Mouse (Mus musculus): ENCODE measurements around the gene Zswim5. TPM values are rescaled to one million over a fixed set of nuclear protein-coding genes. Genes with fewer than 3 reads are reported as not detected.
A peak's percentile ranks its signal among the peaks of the same experiment; 100 is the strongest.

Gene Zswim5
- polyA plus RNA-seq, 1 experiment from 2014 or later = 0.59 TPM

- Histone ChIP-seq H3K36me3 (no peaks in the 10 kb centered on the region), H3K27me3 (ENCODE audit: low read depth, poor library complexity, severe bottlenecking) (peaks cover 6% of the 10 kb centered on the region), H3K4me3 (no peak overlapping the region), H3K9me3 (replicated peaks) (no peaks in the 10 kb centered on the region), H3K4me1 (no peaks in the 10 kb centered on the region), H3K27ac (no peak overlapping the region)
- no peak for DNase-seq (ENCODE audit: low spot score)
- WGBS = 79% methylated on average over 3 of the region's 3 CpGs
Measured at GRCm38 (mm10) chr4:116869898-116870297, 7.3 kb upstream of the Zswim5 start.

DNA sequence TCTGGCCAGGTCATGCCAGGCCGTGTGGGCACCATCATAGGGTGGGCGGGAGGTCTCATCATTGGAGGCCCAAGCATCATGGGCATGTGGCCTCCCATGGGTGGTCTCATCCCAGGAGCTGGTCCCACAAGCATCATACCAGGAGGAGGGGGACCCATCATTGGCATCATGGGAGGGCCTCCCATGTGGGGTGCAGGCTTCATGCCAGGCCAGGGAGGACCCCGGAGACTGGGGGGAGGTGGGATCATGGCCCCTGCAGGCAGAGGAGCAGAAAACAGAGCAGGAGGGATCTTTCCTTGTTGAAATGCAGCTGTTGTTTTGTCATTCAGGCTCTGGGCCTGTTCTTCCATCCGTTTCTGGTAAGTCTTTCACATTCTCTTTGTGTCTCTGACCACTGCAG, 2.6 kb upstream of the Zswim5 start:
- Histone ChIP-seq H3K36me3 (no peaks in the 10 kb centered on the region), H3K9me3 (replicated peaks) (no peaks in the 10 kb centered on the region), H3K27me3 (ENCODE audit: low read depth, poor library complexity, severe bottlenecking) (peaks cover 46% of the 10 kb centered on the region), H3K27ac (no peak overlapping the region), H3K4me1 (peaks cover 16% of the 10 kb centered on the region), H3K4me3 (no peak overlapping the region)
- 83% methylated on average over 4 of the region's 4 CpGs for WGBS
- no peak for DNase-seq (ENCODE audit: low spot score)

- under 1% methylated on average over 15 of the region's 15 CpGs for WGBS
- peak overlapping the region; percentile 84 for H3K4me3 ChIP-seq
- no peak for DNase-seq (ENCODE audit: low spot score)
- peaks cover 16% of the 10 kb centered on the region for H3K4me1 ChIP-seq
- no peaks in the 10 kb centered on the region for H3K36me3 ChIP-seq
- no peaks in the 10 kb centered on the region for H3K9me3 ChIP-seq (replicated peaks)
- peaks cover 48% of the 10 kb centered on the region for H3K27me3 ChIP-seq (ENCODE audit: low read depth, poor library complexity, severe bottlenecking)
- H3K27ac ChIP-seq = peak overlapping the region; percentile 86
Measured at GRCm38 (mm10) chr4:116876630-116876994, 564 bp upstream of the Zswim5 start.

- no peaks in the 10 kb centered on the region for H3K9me3 ChIP-seq (replicated peaks)
- 3% methylated on average over 50 of the region's 57 CpGs for WGBS
- no peaks in the 10 kb centered on the region for H3K36me3 ChIP-seq
- peak overlapping the region; percentile 84 for H3K4me3 ChIP-seq
- DNase-seq (ENCODE audit: low spot score) = peak; percentile 67
- H3K27me3 ChIP-seq (ENCODE audit: low read depth, poor library complexity, severe bottlenecking) = peaks cover 48% of the 10 kb centered on the region
- H3K27ac ChIP-seq = peak overlapping the region; percentile 86
- H3K4me1 ChIP-seq = peaks cover 16% of the 10 kb centered on the region
Measured at GRCm38 (mm10) chr4:116877729-116878321, 649 bp downstream of the Zswim5 start.

DNA sequence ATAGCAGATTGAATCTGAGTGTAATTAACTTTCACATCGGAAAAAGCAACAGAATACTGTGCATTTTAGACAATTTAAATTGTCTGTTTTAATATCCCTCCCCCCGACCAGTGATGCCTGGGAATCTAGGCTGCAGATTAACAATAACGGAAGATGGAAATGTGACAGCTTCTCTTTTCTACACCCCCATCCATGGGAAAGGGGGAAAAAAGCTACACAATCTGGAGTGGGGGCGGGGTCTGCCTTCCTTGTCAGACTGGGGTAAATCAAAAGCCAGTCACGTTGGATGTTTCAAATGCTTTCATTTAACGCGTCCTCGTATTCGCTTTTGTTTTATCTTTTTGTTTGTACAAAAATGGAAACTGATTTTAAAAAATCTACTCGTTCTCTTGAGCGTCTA, 1.3 kb downstream of the Zswim5 start:
- WGBS = 12% methylated on average over 11 of the region's 11 CpGs
- H3K9me3 ChIP-seq (replicated peaks) = no peaks in the 10 kb centered on the region
- H3K27ac ChIP-seq = no peak overlapping the region
- H3K4me3 ChIP-seq = peak overlapping the region; percentile 84
- H3K4me1 ChIP-seq = peaks cover 16% of the 10 kb centered on the region
- H3K36me3 ChIP-seq = no peaks in the 10 kb centered on the region
- peaks cover 48% of the 10 kb centered on the region for H3K27me3 ChIP-seq (ENCODE audit: low read depth, poor library complexity, severe bottlenecking)
- no peak for DNase-seq (ENCODE audit: low spot score)

- no peak for DNase-seq (ENCODE audit: low spot score)
- H3K9me3 ChIP-seq (replicated peaks) = no peaks in the 10 kb centered on the region
- H3K4me3 ChIP-seq = no peak overlapping the region
- H3K36me3 ChIP-seq = no peaks in the 10 kb centered on the region
- H3K27me3 ChIP-seq (ENCODE audit: low read depth, poor library complexity, severe bottlenecking) = peaks cover 20% of the 10 kb centered on the region
- H3K4me1 ChIP-seq = peaks cover 9% of the 10 kb centered on the region; the same call in 1 of the 2 replicates
- H3K27ac ChIP-seq = no peak overlapping the region
Measured at GRCm38 (mm10) chr4:116882679-116883078, 5.5 kb downstream of the Zswim5 start.

DNA sequence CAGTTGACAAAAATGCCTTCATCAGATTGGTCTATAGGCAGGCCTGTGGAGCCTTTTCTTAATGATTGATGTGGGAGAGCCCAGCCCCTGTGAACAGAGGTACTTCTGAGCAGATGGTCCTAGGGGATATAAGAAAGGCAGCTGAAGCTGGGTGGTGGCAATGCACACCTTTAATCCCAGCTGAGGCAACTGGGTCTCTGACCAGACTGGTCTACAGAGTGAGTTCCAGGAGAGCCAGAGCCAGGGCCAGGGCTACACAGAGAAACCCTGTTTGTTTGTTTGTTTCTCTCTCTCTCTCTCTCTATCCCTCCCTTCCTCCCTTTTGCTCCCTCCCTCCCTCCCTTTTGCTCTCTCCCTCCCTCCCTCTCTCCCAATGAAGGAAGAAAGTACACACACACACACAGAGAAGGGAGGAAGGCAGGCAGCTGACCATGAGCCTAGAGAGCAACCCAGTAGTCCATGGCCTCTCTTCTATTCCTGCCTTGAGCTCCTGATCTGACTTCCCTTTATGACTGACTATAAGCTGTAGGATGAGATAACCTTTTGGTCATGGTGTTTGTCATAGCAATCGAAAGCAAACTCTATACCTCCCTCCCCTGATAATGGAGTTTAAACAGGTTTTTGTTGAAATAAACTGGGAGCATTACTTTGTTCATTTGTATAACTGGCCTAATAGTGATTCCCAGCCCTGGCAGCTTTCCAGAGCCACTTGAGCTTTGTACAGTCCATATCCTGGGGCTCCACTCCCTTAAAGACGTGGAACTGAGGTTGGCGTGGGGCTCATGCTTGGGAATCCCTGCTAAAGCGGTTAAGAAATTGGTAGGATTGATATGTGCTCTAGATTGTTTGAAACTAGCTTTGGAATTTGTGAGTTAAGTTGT, 17.3 kb downstream of the Zswim5 start:
- Histone ChIP-seq H3K4me3 (no peak overlapping the region), H3K27ac (no peak overlapping the region), H3K9me3 (replicated peaks) (no peaks in the 10 kb centered on the region), H3K36me3 (no peaks in the 10 kb centered on the region), H3K27me3 (ENCODE audit: low read depth, poor library complexity, severe bottlenecking) (no peaks in the 10 kb centered on the region), H3K4me1 (0 out of 2 replicates have a peak, but pooled peaks cover 8% of the 10 kb centered on the region)
- WGBS = 87% methylated on average over 4 of the region's 4 CpGs
- DNase-seq (ENCODE audit: low spot score) = no peak

DNA sequence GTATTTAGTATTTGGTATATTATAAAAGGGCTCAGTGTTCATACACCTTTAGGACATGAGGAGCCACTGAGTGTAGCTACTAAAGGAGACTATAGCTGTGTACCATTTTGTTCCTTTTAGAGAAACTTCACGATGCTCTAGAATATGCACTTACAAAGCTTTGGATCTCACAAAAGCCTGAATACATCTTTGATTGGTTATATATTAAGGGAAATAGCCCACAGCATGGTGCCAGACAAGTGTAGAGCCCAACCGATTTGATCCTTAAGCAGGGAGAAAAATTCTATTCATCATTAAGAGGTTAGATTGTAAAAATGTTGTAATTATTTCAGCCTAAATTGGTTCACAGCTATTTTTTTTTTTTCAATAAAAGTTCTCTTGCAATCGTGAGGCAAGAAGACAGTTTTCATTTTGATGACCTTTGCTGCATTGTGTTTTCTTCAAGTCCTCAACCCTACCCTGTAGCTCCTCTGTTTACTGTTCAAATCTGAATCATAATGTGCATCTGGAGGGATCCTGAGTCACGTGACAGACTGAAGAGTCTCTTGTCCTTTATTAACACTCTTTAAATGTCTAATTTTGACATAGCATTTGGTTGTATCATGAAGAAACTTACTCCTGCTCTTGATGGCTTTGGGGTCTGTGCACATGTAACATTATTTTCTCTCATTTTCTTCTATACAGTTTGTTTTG, 33.5 kb downstream of the Zswim5 start:
- no peaks in the 10 kb centered on the region for H3K36me3 ChIP-seq
- no peak overlapping the region for H3K27ac ChIP-seq
- WGBS = 80% methylated on average over 4 of the region's 4 CpGs
- DNase-seq (ENCODE audit: low spot score) = no peak
- no peaks in the 10 kb centered on the region for H3K27me3 ChIP-seq (ENCODE audit: low read depth, poor library complexity, severe bottlenecking)
- H3K9me3 ChIP-seq (replicated peaks) = no peaks in the 10 kb centered on the region
- H3K4me1 ChIP-seq = no peaks in the 10 kb centered on the region
- no peak overlapping the region for H3K4me3 ChIP-seq

DNA sequence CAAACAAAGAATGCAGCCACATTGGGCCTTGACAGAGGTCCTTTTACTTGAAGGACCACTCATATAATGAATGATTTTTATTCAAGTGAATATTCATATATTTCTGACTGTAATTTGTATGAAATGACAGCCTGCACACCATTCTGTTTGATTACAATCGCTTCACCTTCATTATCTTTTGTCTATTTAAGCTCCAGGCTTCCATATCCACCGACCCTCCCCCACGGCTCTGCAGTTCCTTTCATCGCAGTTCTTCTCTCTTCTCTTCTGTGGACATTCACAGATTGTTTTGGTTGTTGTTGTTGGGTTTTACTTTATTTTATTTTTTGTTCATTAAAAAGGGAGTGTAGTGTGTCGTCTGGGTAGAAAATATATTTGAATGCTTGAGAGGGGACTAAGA, 34.0 kb downstream of the Zswim5 start:
- WGBS = 80% methylated on average over 5 of the region's 5 CpGs
- no peak overlapping the region for H3K27ac ChIP-seq
- no peak for DNase-seq (ENCODE audit: low spot score)

GRCm38 (mm10) chr4:116913318-116913717, 36.1 kb downstream of the Zswim5 start:
- DNase-seq (ENCODE audit: low spot score) = no peak
- no peaks in the 10 kb centered on the region for H3K9me3 ChIP-seq (replicated peaks)
- WGBS = 93% methylated on average over 2 of the region's 2 CpGs

More for the DNA sequence above, 34.0 kb downstream of the Zswim5 start:
- Histone ChIP-seq H3K4me3 (no peak overlapping the region), H3K9me3 (replicated peaks) (no peaks in the 10 kb centered on the region), H3K36me3 (no peaks in the 10 kb centered on the region), H3K4me1 (no peaks in the 10 kb centered on the region), H3K27me3 (ENCODE audit: low read depth, poor library complexity, severe bottlenecking) (no peaks in the 10 kb centered on the region)

DNA sequence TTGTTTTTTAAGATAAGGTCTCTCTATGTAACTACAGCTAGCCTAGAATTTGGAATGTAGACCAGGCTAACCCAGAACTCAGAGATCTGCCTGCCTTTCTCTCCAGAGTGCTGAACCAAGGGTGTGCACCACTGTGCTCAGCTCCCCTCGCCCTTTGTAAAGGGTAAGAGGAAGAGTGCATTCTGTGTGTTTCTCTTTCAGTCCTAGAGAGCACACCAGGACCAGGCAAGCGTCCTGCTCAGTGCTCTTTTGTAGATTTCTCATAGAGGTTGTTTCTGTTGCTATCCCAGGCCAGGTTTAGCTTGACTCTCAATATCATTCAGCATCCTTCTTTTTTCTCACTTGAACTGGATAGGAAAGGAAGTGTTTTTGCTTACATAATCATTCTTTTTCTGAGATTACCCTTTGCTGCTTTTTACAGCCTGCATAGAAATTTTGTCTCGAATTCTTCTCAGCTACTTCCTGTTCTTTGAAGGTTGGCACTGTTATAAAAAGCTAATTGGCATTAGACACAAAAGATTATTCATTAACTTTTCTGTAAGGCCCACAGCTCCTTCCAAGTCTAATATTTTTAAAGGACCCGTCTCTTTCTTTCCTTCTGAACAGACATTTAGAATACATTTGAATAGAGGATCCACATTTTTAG, 51.0 kb downstream of the Zswim5 start:
- Histone ChIP-seq H3K4me1 (no peaks in the 10 kb centered on the region), H3K36me3 (no peaks in the 10 kb centered on the region), H3K27me3 (ENCODE audit: low read depth, poor library complexity, severe bottlenecking) (no peaks in the 10 kb centered on the region), H3K27ac (no peak overlapping the region), H3K4me3 (no peak overlapping the region), H3K9me3 (replicated peaks) (no peaks in the 10 kb centered on the region)
- WGBS = 76% methylated on average over 4 of the region's 4 CpGs
- DNase-seq (ENCODE audit: low spot score) = no peak

More at GRCm38 (mm10) chr4:116913318-116913717, 36.1 kb downstream of the Zswim5 start:
- no peak overlapping the region for H3K4me3 ChIP-seq
- H3K4me1 ChIP-seq = no peaks in the 10 kb centered on the region
- H3K36me3 ChIP-seq = no peaks in the 10 kb centered on the region
- no peak overlapping the region for H3K27ac ChIP-seq
- H3K27me3 ChIP-seq (ENCODE audit: low read depth, poor library complexity, severe bottlenecking) = no peaks in the 10 kb centered on the region

DNA sequence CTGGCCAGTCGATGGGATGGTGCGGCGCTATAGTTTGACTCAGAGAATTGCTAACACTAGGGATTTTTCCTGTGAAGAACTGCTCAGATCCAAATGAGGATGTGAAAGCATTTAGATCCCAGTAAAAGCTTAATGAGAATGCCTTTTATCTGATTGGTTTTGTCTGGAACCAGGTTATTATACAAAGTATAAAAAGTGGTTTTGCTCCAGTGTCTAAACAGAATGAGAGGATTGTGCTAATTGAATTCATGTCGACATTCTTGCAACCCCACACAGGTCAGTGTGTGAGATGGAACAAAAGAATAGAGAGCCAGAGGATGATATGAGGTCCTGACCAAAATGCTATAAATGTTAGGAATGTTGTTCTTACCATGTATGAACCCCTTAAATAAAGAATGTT, 62.4 kb downstream of the Zswim5 start:
- no peak overlapping the region for H3K4me3 ChIP-seq
- no peaks in the 10 kb centered on the region for H3K36me3 ChIP-seq
- no peaks in the 10 kb centered on the region for H3K4me1 ChIP-seq
- no peaks in the 10 kb centered on the region for H3K9me3 ChIP-seq (replicated peaks)
- H3K27ac ChIP-seq = no peak overlapping the region
- no peak for DNase-seq (ENCODE audit: low spot score)
- 89% methylated on average over 4 of the region's 4 CpGs for WGBS
- no peaks in the 10 kb centered on the region for H3K27me3 ChIP-seq (ENCODE audit: low read depth, poor library complexity, severe bottlenecking)

Measured in limb, embryonic 10.5 days (tissue).